Mouse (Mus musculus): ENCODE measurements around the gene Zfp526.

The Zfp526 gene

DNA sequence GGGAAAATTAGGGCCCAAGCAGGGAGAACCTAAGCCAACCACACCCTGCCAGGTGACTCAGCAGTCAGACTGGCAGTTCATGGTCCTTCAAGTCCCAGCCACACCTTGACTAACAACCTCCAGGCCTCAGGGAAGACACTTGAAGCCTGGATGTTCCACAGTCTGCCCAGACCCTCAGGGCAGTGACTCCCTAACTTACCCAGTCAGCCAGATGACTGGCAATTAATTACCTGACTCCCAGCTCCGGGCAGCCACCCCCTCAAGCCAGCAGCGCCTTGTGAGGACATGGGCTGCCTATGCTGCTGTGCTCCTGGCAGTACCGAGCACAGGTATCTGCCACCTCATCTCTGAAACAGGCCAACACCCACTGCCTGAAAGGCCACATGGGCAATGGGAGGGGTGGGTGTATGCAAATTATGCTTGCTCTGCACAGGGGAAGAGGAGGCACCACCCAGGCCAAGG lies 12.0 kb upstream of the Zfp526 start:
- no peak for DNase-seq (ENCODE audit: low spot score)

DNA sequence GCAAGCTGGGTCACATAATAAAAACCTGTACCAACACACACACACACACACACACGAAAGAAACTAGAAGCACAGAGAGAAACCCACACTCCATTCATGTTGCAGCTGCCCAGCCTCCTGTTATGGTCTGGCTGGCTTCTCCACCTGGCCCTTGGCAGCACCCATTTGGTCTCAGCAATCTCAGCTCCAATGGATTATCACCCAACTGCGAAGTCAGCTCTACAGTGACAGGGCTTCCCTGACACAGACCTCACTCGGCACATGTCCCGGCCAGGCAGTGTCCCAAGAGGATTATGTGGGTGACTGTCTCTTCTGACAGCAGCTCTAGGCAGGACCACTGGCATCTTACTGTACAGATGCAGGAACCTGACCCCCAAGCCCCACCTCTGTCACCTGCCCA lies 10.7 kb upstream of the Zfp526 start:
- DNase-seq (ENCODE audit: low spot score) = no peak

DNA sequence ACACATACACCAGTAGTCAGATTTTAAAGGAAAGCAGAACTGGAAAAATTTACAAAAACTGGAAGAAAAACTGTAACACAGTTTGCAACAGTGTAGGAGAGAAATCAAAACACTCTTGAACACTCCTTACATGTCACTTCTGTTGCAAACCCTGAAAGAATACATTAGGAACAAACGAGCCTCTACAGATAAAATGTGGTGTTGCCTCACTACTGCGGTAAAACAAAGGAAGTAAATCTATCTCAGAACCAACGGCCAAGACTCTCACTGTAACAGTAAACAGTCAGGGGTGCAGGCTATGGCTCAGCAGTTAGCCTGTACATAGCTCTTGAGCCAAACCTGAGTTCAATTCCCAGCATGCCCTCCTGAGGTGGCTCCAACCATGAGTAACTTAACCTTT lies 8.1 kb upstream of the Zfp526 start:
- no peak for DNase-seq (ENCODE audit: low spot score)

DNA sequence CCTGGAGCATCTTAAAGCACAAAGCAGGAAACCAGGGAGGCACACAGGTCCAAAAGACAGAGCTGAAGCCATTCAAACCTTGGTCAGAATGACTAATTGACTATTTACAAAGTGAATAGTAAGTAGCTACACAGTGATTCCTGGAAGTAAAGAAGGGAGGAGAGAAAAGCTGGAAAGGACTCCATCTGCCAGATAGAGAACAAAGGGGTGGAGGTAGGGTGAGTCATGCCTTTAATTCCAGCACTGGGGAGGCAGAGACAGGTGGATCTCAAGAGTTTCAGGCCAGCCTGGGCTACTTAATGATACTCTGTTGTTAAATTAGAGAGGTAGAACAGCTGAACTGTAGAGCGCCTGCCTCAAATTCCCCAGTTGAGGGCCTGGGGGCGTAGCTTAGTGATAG lies 7.1 kb upstream of the Zfp526 start:
- DNase-seq (ENCODE audit: low spot score) = no peak

DNA sequence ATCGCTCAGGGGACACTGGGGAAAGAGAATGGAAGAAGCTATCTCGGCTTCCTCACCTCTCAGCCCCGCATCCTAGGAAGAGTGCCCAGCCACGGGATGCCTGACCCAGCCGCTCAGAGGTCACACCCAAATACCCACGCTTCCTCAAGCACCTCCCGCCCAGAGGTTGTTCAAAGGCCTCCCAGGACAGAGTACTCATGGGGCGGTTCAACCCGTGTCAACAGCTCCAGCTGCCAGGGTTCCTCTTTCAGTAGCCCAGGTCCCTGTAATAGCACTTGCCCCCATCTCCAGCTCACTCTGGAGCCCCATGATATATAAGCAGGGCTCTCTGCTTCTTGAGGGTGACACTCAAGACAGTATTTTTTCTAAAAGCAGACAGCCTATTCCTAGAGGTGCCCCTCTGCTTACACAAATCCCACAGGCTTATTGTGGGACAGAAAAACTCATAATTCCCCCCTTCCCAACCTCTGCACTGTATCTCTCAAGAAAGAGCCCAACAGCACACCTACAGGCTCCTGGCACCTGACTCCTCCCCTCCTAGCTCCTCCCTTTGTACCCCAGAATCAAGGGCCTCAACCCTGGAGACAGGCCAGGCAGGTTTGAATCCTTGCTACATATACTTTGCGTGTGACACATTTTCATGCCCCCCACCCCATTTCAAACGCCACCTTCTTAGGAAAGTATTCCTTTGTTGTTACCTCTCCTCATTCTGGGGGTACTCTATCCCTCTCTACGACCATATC lies 3.4 kb upstream of the Zfp526 start:
- DNase-seq (ENCODE audit: low spot score) = no peak

DNA sequence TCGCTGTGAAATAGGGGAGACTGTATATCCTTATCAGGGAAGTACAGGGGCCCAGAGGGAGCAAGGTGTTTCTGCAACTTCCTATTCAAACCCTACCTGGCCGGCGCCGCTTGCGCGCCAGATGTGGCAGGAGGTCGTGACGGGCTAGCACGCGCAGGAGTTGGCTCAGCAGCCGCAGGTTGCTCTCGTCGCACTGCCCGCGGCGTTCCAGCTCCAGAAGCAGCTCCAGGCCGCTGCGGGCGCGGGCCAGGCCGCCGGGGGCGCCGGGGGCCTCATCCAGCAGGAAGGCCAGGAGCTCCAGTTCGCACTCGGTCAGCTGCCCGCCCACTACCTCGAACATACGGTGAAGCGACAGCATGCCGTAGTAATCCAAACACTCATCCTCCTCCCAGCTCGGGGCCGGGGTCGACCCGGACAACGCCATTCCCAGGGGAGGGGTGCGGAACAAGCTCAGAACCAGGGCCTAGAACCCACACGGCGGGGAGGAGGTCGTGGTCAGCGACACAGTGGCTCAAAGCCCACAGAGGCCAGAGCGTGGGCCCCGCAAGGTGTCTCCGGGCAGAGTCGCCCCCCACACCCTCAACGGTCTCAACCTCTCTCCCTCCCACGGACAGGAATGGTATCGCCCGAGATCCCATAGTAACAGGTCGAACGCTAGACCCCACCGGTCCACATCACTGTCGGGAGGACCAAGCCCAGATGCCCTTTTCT lies 2.4 kb upstream of the Zfp526 start:
- peak; percentile 60 for DNase-seq (ENCODE audit: low spot score)

DNA sequence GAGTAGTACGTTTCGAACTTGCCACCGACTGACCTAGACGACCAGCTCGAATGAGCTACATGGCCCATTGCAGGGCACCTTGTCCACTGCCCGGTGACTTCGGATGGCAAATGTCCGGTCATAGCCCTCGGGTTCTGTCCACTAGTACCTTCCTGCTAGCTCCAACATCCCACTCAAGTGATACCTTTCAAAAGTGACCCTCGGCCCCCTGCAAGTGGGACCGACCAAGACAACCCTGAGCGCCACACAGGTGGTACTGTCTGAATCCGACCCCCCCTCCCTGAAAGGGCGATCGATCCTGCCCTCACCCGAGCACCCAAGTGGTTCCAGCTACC lies 1.8 kb upstream of the Zfp526 start:
- no peak for DNase-seq (ENCODE audit: low spot score)

DNA sequence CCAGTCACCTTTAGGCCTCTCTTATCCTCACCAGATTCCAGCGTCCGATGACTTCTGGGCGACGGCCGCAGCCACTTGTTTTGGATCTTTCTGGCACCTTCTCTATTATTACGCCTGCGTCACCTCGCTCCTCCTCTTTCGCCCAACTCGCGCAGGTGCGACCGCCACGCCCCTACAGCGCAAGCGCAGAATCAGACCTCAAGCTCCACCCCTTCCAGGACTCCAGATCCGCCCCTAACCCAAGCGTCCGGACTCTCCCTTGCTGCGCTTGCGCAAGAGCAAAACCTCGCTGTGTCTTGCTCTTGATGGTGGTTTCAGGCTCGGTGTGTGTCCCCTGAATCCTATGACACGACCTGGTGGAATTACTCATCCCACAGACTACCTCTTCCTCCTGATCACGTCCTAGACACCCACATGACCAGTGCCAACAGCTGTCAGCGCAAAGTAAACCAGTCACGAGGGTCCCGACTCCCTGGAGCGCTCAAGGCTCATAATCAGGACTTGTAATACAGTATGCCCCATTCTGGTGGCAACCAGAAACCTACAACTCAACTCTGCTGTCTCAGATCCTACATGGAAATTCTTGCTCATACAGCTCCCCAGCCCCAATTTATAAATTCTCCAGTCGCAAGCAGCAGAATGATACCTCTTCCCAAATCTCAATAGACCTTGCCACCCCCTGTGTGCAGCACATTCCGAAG lies 1.3 kb upstream of the Zfp526 start:
- peak; percentile 94 for DNase-seq (ENCODE audit: low spot score)

DNA sequence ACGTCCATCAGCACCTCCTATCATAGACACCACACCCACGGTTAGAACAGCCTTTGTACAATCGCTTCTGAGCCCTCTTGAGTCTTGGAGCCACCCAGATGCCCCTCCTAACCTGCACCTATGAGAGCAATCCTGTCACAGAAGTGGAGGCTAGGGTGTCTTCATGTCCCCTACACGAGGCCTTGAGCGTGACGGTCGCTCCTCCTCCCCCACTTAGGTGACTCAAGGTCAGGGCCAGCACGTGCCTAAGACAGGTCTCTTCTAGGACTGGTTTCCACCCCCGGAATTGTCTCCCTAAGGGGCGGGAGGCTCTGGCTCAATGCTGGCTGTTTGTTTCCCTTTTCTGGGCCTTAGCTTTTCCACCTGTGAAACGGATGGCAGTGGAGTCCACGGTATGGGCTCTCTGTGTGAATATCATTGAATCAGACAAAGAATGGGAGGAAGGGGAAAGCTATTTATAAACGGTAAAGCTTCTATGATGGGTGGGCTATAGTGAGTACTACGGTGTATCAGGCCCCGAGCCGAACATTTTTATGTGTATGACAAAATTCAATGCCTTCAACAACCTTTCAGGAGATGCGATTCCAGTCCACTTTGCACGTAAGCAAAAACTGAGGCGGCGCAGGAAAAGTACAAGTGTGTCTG lies 646 bp upstream of the Zfp526 start, which contains the start of gene Dedd2:
Gene Dedd2 (minus strand): TSS at position 159 of the 645 bp plus-strand sequence.
- no peak for DNase-seq (ENCODE audit: low spot score)

DNA sequence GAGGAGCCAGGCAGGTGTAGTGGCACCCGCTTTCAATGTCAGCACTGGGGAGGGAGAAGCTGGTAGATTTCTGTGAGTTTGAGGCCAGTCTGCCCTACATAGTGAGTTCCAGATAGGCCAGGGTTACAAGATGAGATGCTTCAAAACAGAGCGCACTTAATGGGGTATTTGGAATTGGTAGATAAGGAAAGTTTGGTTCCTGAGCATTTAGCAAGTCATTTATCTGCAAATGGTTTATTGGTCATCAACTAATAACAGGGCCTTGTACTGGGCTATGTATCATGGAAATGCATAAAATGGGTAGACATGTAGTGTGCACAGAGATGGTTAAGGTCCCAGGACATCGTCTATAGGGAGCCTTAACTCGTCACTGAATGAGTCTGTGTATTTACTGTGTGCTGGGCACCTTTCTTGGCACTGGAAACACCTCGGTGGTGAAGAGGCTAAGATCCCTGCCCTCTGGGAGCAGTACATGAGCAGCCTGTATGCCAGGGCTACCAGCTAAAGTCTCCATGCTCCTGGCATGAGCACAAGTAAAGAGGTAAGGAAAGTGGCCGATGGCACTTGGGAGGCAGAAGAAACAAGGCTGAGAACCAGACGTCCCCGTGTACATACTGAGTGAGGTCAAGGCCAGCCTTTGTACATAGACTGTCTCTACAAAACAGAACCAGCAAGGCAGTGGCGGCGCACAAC lies 1.2 kb downstream of the Zfp526 start:
- no peak for DNase-seq (ENCODE audit: low spot score)

DNA sequence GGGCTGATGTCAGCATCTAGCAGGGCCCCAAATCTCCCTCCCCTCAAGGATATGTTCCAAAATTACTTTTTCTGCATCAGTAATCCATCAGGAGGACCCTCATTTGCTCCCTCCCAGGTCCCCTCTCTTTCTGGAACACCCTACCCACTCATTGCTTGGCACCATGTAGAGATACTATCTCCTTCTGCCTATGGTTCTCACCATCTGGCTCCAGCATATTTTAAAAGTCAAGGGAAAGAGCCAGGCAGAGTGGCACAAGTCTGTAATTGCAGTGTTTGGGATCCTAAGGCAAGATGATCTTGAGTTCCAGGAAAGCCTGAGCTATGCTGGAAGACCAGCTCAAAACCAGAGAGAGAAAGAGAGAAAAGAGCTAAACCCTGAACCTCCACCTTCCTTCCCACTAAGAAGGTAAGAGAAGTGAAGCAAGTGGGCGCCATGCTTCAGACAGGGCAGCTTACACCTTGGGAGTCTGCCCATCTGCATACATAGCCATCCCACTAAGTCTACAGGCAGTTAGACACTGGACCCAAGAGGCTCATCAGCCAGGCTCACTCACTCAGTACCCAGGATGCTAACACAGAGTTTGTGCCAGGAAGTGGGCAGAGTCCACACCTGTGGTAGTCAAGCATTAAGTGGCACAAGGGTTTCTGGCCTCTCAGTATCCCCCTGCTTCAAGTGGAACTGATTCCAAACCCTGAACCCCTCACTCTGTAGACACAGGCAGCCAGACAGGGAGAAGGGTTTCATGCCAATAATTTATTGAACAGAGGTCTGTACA lies 6.5 kb downstream of the Zfp526 start:
- DNase-seq (ENCODE audit: low spot score) = no peak

DNA sequence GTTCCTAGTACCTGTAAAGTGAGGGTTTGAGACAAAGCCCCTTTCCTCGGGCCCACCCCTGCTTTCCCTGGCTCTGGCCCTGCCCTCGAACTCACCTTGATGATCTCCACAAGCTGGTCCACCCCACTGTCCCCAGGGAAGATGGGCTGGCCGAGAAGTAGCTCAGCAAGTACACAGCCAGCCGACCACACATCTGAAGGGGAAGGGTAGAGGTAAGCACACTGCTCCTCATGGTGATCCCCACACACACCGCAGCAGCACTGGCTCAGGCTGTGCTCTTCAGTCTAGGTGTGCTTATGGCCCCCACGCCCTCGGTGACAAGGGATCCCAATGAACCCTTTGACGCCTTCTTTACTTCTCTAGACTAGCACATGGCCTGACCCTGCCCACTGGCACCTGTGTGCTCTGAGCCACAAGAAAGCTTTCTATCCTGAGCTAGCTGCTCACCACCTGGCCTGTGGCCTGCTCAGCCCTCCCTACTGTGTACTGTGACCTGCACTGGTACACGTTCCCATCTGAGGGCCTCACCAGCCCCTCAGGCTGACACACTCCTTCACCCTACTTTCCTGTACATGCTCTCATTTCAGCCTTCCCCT lies 9.6 kb downstream of the Zfp526 start:
- DNase-seq (ENCODE audit: low spot score) = no peak

DNA sequence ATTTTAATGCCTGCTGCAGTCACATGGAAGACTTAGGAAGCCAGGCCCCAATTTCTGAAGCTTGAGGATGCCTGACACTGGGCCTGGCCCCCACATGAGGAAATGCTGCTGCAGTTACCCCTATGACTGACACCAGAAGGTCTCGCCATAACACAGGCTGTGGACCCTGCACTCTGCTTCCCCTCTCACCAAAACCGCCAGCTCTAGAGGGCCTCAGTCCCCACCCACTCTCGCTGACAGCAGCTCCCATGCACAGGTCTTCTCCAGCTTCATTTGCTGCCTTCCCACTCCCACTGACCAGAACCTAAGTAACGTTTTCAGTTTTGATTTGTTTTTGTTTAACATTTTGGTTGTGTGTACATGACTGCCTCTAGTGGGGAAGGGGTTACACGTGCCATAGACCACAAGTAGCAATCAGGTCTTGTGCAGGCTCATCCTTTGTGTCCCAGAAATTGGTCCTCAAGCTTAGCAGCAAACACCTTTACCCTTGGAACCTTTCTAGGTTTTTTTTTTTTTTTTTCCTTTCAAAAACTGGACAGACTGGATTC lies 10.9 kb downstream of the Zfp526 start:
- DNase-seq (ENCODE audit: low spot score) = no peak

DNA sequence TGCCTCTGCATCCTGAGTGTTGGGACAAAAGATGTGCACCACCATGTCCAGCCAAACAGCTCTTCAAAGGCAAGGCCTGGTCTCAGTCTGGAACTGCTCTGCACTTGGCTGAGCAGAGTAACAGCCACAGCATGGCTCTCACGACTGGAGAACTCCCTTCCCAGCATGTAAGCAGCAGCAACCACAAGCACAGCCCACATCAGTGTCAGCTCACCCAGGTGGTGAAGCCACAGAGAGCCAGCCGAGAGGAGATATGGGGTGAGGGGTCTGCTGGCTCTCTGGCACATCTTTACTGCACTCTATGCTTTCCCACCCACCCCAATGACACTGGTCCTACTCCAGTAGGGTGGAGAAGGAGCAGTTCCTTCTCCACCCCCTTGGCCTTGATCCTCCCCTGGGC lies 11.8 kb downstream of the Zfp526 start:
- DNase-seq (ENCODE audit: low spot score) = no peak

DNA sequence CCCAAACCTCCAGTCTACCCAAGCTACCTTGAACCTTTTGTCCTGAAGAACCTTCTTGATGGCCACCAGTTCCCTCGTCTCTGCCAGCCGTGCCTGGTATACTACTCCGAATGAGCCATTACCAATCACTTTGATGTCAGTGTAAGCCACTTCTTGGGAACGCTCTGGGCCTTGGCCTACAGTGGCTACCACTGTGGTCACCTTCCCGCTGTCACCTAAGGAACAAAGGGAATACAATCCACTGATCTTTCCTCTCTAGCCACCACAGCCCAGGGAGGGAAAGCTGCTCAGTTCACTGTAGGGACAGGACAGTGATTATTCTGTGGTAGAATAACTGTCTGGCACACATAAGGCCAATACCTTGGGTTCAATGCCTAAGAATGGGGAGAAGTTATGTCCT lies 14.3 kb downstream of the Zfp526 start:
- DNase-seq (ENCODE audit: low spot score) = no peak

DNA sequence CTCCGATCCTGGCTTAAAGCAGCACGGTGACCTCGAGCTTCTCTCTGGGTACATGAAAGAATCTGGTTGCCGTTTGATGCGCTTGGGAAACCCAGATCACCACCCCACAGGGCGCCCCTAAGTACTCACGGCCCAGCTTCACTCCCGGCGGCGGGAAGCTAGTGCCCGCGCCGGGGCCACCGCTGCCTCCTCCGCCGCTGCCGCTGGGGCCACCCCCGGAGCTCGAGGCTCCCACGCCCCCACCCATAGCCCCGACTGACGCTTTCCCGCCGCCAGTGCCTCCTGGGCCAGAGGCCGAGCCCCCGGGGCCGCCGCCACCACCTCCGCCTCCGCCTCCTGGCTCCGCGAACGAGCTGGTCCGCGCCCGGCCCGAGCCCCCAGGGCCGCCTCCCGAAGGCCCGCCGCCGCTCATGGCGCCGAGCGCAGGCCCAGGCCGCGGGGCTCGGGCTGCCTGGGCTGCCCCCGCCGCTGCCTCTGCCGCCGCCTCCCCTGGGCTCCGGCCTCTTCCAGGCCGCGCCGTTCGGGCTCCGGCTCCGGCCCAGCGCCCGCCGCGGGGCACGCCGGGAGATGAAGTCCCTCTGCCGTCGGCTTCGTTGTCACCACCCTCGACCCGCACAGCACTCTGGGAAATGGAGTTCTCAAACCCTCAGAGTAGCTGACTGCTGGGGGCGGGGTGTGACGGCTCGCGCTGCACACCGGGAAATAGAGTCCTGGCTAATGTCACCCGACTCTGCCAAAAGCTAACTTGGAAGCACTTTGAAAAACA lies 16.2 kb downstream of the Zfp526 start, which contains the start of gene Gsk3a:
Gene Gsk3a (minus strand): TSS at position 603 of the 766 bp plus-strand sequence.
- peak; percentile 95 for DNase-seq (ENCODE audit: low spot score)

DNA sequence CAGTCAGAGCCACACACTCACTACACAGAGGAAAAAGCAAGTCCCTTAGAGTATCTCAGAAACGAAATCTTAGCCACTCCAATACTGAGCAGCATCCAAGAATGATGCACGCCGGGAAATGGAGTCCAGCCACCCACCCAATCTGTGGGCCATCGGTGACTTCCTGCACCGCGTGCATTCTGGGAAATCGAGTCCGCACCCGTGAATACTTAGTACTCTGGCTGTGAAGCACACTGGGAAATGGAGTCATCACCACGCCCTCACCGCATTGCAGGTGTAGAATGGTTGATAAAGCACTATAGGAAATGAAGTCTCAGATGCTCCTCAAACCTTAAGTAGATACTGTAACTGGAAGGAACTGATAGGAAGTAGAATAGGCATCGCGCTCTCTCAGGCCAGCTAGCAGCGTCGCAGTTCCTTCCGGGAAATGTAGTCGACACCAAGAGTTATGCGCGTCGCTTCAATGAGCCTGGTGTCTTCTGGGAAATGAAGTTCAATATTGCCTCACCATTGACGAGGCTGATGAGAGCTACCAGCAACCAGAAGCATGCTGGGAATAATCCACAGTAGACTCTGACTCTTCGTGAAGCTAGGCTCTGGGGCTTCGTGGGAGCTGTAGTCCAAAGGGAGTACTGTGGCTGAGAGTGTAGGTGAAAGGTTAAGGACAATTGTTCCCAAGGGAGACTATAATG lies 16.9 kb downstream of the Zfp526 start:
- DNase-seq (ENCODE audit: low spot score) = peak; percentile 85

DNA sequence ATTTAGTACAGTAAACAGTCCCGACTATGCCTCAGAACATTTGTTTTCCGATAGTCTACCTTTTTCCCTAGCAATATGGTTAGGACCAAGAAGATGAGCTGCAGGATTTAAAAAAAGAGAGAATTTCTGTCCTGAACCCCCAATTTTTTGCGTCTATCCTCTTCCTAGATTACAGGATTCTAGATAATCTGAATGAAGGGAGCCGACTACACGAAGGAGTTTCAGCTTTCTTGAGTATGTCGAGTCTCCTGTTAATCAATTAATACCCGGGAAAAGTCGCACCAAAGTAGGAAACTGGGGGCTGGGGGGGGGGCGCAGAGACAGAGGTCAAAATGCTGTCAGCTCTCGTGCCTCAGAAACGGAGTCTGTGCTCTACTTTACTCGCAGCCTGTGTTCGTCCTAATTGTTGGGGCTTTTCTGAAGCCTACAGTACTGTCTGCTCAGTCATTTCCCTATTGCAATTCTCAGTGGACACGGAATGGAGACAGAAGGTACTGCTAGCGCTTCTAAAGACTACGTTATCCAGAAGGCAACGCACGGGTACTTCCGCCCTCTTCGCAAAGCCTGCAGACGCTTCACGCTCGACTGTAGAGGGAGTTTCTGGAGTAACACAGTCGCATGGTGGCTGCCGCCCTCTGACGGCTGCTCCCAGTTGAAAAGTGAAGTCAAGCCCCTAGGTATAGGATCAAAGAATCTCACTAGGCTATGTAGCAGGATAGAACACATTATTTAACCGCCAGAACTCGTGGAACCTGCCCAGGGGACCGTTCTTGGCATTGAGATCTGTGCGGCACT lies 17.8 kb downstream of the Zfp526 start:
- DNase-seq (ENCODE audit: low spot score) = peak; percentile 79

All from ovary, postnatal 36 days (tissue).